Mouse (Mus musculus) G1E (cell line): ENCODE measurements around the gene Klhl12. TPM values are rescaled to one million over a fixed set of nuclear protein-coding genes. Genes with fewer than 3 reads are reported as not detected.
"Not testable (repeated sequence)": the region's sequence is repeated elsewhere in the genome, so short reads cannot be mapped to it uniquely, and the experiment has no call there.

Experiments
- ATAC-seq: 2 replicates; pipeline ENCODE4 v1.8.0; 2016; ENCODE audit warnings: mild to moderate bottlenecking; ENCODE audit not compliant: insufficient number of reproducible peaks, poor library complexity, low FRiP score, severe bottlenecking; ENCODE audit errors: extremely low read depth
- DNase-seq: peaks from one replicate; pipeline ENCODE4 v3.0.0; 2012; ENCODE audit warnings: low spot score
- H3K27me3 ChIP-seq: 2 replicates; pipeline ENCODE4 v1.6.1; 2012; ENCODE audit warnings: mild to moderate bottlenecking, low read length, inconsistent platforms; ENCODE audit not compliant: insufficient read depth
- H3K36me3 ChIP-seq: replicated peaks from 2 replicates; pipeline ENCODE3; 2012; ENCODE audit warnings: mild to moderate bottlenecking, inconsistent platforms
- H3K4me1 ChIP-seq: 2 replicates; pipeline ENCODE4 v1.6.1; 2012; ENCODE audit warnings: low read depth, low read length, inconsistent platforms, mixed read lengths; ENCODE audit not compliant: insufficient read depth
- H3K4me3 ChIP-seq: 2 replicates; pipeline ENCODE4 v1.5.1; 2012; ENCODE audit warnings: low read depth, mild to moderate bottlenecking, inconsistent platforms, low read length, moderate library complexity, mixed read lengths
- H3K9me3 ChIP-seq: replicated peaks from 2 replicates; pipeline ENCODE4 v1.6.1; 2012; ENCODE audit warnings: inconsistent platforms
- CTCF ChIP-seq: IDR thresholded peaks from 2 replicates; pipeline ENCODE4 v1.5.1; 2012; ENCODE audit warnings: low read depth, low read length, inconsistent platforms, mixed read lengths
- GATA1 ChIP-seq: IDR thresholded peaks from 2 replicates; pipeline ENCODE4 v1.6.1; 2012; ENCODE audit warnings: borderline replicate concordance, low read length, inconsistent platforms, mixed read lengths
- GATA2 ChIP-seq: IDR thresholded peaks from 2 replicates; pipeline ENCODE4 v1.6.1; 2012; ENCODE audit warnings: low read depth, low read length, inconsistent platforms, borderline replicate concordance
- POLR2AphosphoS5 ChIP-seq: IDR thresholded peaks from 2 replicates; pipeline ENCODE4 v1.6.1; 2012; ENCODE audit warnings: low read depth, low read length, inconsistent platforms; ENCODE audit not compliant: insufficient replicate concordance
- TAL1 ChIP-seq: conservative IDR thresholded peaks from 2 replicates; pipeline ENCODE4 v1.6.1; 2012; ENCODE audit warnings: low read depth, low read length, inconsistent platforms, mixed read lengths
- polyA plus RNA-seq: library from polyadenylated mRNA; stranded (reverse); fragments of >175 nt; gene quantifications from 2 replicates; pipeline ENCODE4 v1.2.3, GENCODE M21; 2012
- total RNA-seq, 2 experiments: library from RNA; stranded (forward) in 1 of 2; stranded (reverse) in 1 of 2; fragments of 200-1000 nt in 1 of 2; fragments of >200 nt in 1 of 2; fragmentation: Nextera tagmentation in 1 of 2; gene quantifications; 2 replicates each; pipeline ENCODE4 v1.2.3; 2014 to 2017

Gene Klhl12
- total and polyA plus RNA-seq, 3 experiments: 4.8 to 42.8 (median 39.0) TPM

- H3K9me3 ChIP-seq: peaks cover 2% of the 10 kb centered on the region
- TF ChIP-seq GATA2 (no peak), TAL1 (no peak), CTCF (no peak; the same call in 1 of the 2 replicates)
- no peak overlapping the region for H3K4me3 ChIP-seq
- peaks cover 20% of the 10 kb centered on the region for H3K36me3 ChIP-seq
- H3K4me1 ChIP-seq: peaks cover 16% of the 10 kb centered on the region
- ATAC-seq (no peak), DNase-seq (no peak)
- no peaks in the 10 kb centered on the region for H3K27me3 ChIP-seq
These were observed 9.9 kb upstream of the Klhl12 start for GRCm38 (mm10) chr1:134445418-134445817.

DNA sequence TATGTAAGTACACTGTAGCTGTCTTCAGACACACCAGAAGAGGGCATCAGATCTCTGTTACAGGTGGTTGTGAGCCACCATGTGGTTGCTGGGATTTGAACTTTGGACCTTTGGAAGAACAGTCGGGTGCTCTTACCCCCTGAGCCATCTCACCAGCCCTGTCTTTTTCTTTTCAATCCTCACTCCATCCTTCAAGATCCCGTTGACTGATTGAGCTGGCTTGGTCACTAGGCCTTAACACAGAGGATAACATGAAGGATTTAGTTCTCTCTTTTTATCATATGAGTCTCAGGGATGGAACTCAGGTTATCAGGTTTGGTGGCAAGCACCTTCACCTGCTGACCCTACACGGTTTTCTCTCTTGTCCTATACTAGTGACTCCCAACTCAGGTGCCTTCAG lies 6.8 kb upstream of the Klhl12 start:
- peaks cover 19% of the 10 kb centered on the region for H3K36me3 ChIP-seq
- not testable (repeated sequence) for DNase-seq, H3K4me3 ChIP-seq, ATAC-seq, H3K9me3 ChIP-seq, H3K27me3 ChIP-seq
- peaks cover 11% of the 10 kb centered on the region; the same call in 1 of the 2 replicates for H3K4me1 ChIP-seq

DNA sequence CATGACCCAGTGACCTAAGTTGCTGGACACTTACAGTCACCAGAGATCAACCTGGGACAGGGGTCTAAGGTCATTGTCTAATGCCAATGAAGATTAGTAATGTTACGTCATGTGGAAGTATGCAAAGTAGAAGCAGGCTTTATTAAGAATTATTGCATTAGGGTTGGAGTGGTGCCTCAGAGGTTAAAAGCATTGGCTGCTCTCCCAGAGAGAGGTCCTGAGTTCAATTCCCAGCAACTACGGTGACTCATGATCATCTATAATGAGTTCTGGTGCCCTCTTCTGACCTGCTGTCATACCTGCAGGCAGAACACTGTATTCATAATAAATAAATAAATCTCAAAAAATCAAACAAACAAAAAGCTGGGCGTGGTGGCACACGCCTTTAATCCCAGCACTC lies 5.1 kb upstream of the Klhl12 start:
- DNase-seq (no peak), ATAC-seq (no peak)
- no peaks in the 10 kb centered on the region for H3K27me3 ChIP-seq
- no peaks in the 10 kb centered on the region for H3K9me3 ChIP-seq
- H3K36me3 ChIP-seq: peaks cover 19% of the 10 kb centered on the region
- no peak overlapping the region for H3K4me3 ChIP-seq
- no peak for TF ChIP-seq POLR2AphosphoS5
- no peak for TF ChIP-seq GATA2
- TF ChIP-seq TAL1: no peak
- H3K4me1 ChIP-seq: peaks cover 19% of the 10 kb centered on the region

GRCm38 (mm10) chr1:134450986-134451385 lies 4.3 kb upstream of the Klhl12 start:
- Histone ChIP-seq H3K4me1 (peaks cover 18% of the 10 kb centered on the region), H3K36me3 (peaks cover 16% of the 10 kb centered on the region), H3K9me3 (no peaks in the 10 kb centered on the region), H3K4me3 (no peak overlapping the region), H3K27me3 (no peaks in the 10 kb centered on the region)
- ATAC-seq (peak; percentile 29; the same call in 1 of the 2 replicates), DNase-seq (no peak)
- TF ChIP-seq CTCF (peak; percentile 47; the same call in 1 of the 2 replicates), POLR2AphosphoS5 (no peak)

GRCm38 (mm10) chr1:134456060-134456459 lies 729 bp downstream of the Klhl12 start:
- peaks cover 54% of the 10 kb centered on the region for H3K4me1 ChIP-seq
- no peaks in the 10 kb centered on the region for H3K27me3 ChIP-seq
- no peak for TF ChIP-seq GATA1
- TF ChIP-seq POLR2AphosphoS5: no peak
- no peak for TF ChIP-seq CTCF
- TF ChIP-seq TAL1: no peak
- TF ChIP-seq GATA2: no peak
- no peaks in the 10 kb centered on the region for H3K9me3 ChIP-seq
- peak overlapping the region; percentile 83 for H3K4me3 ChIP-seq
- no peak for DNase-seq
- ATAC-seq: no peak
- H3K36me3 ChIP-seq: peaks cover 32% of the 10 kb centered on the region

DNA sequence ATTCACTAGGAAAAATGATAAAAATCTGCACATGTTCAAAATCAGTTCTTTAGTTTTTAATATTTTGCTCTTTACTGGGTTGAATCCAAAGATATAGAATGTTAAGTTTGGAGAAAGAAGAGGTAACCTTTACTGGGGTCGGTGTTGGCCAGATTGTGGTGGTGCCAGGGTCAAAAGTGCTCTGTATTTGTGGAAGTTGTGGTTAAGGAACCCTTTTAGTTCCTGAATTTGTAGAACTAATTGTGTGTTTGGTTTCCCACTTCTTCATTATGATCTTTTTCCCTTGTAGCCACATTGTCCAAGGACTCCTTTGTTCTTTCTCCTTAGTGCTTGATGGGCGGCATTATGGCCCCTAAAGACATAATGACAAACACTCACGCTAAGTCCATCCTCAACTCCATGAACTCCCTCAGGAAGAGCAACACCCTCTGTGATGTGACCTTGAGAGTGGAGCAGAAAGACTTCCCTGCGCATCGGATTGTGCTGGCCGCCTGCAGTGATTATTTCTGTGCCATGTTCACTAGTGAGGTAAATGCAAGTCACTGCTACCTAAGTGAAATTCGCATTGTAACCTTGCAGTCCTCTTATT lies 2.9 kb downstream of the Klhl12 start:
- Histone ChIP-seq H3K4me1 (peaks cover 54% of the 10 kb centered on the region), H3K9me3 (no peaks in the 10 kb centered on the region), H3K27me3 (no peaks in the 10 kb centered on the region), H3K36me3 (peaks cover 50% of the 10 kb centered on the region), H3K4me3 (no peak overlapping the region)
- ATAC-seq (no peak), DNase-seq (no peak)
- no peak for TF ChIP-seq POLR2AphosphoS5
- TF ChIP-seq CTCF: no peak
- no peak for TF ChIP-seq GATA2
- TF ChIP-seq GATA1: no peak
- TF ChIP-seq TAL1: no peak
